Mouse (Mus musculus) heart, embryonic 15.5 days (tissue): ENCODE data around the gene Fam166a. TPM values are rescaled to one million over a fixed set of nuclear protein-coding genes. Genes with fewer than 3 reads are reported as not detected.

Experiments
- ATAC-seq: fragments of 200-750 bp; cut with Nextera tagmentation; replicated peaks from 2 replicates; pipeline ENCODE4 v1.8.0; 2017; ENCODE audit warnings: low read depth, moderate TSS enrichment; ENCODE audit not compliant: insufficient number of reproducible peaks, insufficient read depth, low FRiP score
- H3K27ac ChIP-seq: fragments of 300-500 bp; sonication (generic); 2 replicates; pipeline ENCODE4 v1.5.1; 2015; ENCODE audit warnings: mild to moderate bottlenecking, inconsistent platforms
- H3K27me3 ChIP-seq: fragments of 300-500 bp; sonication (generic); 2 replicates; pipeline ENCODE4 v1.6.1; 2015; ENCODE audit warnings: inconsistent platforms
- H3K36me3 ChIP-seq: fragments of 300-500 bp; sonication (generic); 2 replicates; pipeline ENCODE4 v1.6.1; 2015; ENCODE audit warnings: mild to moderate bottlenecking, inconsistent platforms
- H3K4me1 ChIP-seq: fragments of 300-500 bp; sonication (generic); replicated peaks from 2 replicates; pipeline ENCODE4 v1.6.1; 2015; ENCODE audit warnings: inconsistent platforms
- H3K4me2 ChIP-seq: fragments of 300-500 bp; sonication (generic); 2 replicates; pipeline ENCODE4 v1.6.1; 2015; ENCODE audit warnings: inconsistent platforms, mild to moderate bottlenecking, moderate library complexity
- H3K4me3 ChIP-seq: fragments of 300-500 bp; sonication (generic); 2 replicates; pipeline ENCODE4 v1.5.1; 2015; ENCODE audit warnings: mild to moderate bottlenecking, inconsistent platforms
- H3K9ac ChIP-seq: fragments of 300-500 bp; sonication (generic); 2 replicates; pipeline ENCODE4 v1.6.1; 2015; ENCODE audit warnings: mild to moderate bottlenecking, inconsistent platforms
- H3K9me3 ChIP-seq: fragments of 300-500 bp; sonication (generic); replicated peaks from 2 replicates; pipeline ENCODE4 v1.6.1; 2016; ENCODE audit warnings: inconsistent platforms
- WGBS: fragments of 180-500 bp; shearing (Covaris S2); methylation state at CpG from one replicate; pipeline ENCODE4 v1.1.7; 2015; ENCODE audit warnings: mixed read lengths; 5-methylcytosine and 5-hydroxymethylcytosine counted together
- polyA plus RNA-seq: library from polyadenylated mRNA; unstranded; fragments of >200 nt; fragmentation: Nextera tagmentation; extraction: Ambion mirVana; gene quantifications from 2 replicates; pipeline ENCODE4 v1.2.1, GENCODE M21; 2015

The Fam166a gene
- polyA plus RNA-seq, 1 experiment from 2014 or later: 0.57 TPM

DNA sequence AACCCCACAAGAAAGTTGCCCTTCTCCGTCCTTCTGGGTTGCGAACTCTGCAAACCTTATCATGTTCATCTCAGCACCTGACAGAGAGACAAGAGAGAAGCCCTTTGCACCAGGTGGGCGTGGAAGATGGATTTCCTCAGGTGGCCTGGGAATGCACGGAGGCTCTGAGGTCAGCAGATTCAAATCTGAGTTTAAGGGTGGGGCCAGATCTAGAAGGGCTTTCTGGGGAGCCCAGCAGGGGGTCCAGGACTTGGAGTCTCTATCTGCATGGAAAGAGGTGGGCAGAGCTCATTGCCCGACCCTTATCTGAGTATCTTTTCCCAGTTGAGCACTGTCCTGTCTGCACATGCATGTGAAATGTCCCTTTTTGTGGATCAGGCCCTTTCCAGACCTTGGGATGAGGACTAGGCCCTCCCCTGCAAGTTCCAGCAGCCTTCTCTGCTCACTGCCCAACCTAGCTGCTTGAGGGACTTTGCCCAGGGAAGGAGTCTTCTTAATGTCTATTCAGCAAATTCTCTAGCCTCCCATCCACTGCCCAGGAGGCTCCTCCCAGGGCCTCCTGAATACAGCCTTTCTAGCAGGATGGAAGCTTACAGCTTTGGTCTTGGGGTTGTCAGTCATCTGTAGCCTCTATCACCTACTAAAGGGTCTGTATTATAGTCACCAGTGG lies 16.1 kb downstream of the Fam166a start:
- ATAC-seq: no peak
- Histone ChIP-seq H3K4me1 (no peaks in the 10 kb centered on the region), H3K9ac (no peak overlapping the region), H3K9me3 (no peaks in the 10 kb centered on the region), H3K27me3 (peaks cover 55% of the 10 kb centered on the region), H3K4me3 (no peak overlapping the region), H3K27ac (no peak overlapping the region), H3K4me2 (no peak overlapping the region), H3K36me3 (no peaks in the 10 kb centered on the region)
- WGBS: 47% methylated on average over 5 of the region's 5 CpGs

DNA sequence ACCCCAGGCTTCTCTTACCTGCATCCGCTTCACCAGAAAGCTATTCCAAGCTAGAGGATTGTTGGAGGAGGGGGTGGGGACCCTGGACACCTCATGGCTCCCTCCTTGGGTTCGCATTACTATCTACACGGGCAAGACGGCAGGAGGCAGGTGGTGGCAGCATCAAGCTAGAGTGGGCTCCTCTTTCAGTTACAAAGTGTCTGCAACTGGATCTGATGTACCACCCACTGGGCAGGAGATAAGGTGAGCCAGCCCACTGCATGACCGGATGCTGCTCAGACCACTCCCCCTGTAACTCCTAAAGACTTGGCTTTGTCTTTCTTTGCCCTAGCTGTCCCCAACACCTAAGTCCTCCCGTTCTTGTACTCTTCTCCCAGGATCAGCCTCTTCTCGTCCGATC lies 18.1 kb downstream of the Fam166a start, which contains the start of gene Rnf224:
Gene Rnf224 (minus strand): TSS at position 174 of the 400 bp plus-strand sequence.
- no peak within 1 kb of the TSS for H3K4me2 ChIP-seq
- 22% methylated on average over 8 of the region's 8 CpGs for WGBS
- H3K4me1 ChIP-seq: peaks cover 14% of the 10 kb centered on the region
- no peak within 1 kb of the TSS for H3K9ac ChIP-seq
- no peak for ATAC-seq
- no peak within 1 kb of the TSS for H3K4me3 ChIP-seq
- no peaks in the 10 kb centered on the region for H3K9me3 ChIP-seq
- H3K36me3 ChIP-seq: no peaks in the 10 kb centered on the region
- H3K27me3 ChIP-seq: peaks cover 48% of the 10 kb centered on the region
- no peak within 1 kb of the TSS for H3K27ac ChIP-seq

DNA sequence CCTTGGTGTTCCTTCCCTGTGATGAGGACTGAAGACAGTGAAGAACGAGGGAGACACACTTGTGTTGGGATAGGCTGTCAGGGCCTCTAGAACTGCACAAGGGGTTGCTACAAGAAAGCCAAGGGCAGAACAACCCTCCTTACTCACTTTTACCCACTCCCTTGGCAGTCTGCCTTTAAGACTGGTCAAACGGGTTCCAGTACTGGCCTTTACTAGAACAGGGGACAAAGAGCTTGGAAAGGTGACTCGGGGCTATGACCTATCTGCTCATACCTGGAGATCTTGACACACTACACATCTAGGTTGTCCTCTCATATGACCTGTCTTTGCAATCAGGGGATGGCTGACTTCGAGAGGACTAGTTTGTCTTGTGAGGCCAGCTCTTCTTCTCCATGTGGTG lies 19.0 kb downstream of the Fam166a start:
- Histone ChIP-seq H3K4me2 (no peak overlapping the region), H3K27me3 (peaks cover 52% of the 10 kb centered on the region), H3K27ac (no peak overlapping the region), H3K9ac (no peak overlapping the region), H3K9me3 (no peaks in the 10 kb centered on the region), H3K4me1 (peaks cover 23% of the 10 kb centered on the region), H3K4me3 (no peak overlapping the region), H3K36me3 (no peaks in the 10 kb centered on the region)
- no peak for ATAC-seq
- WGBS: 62% methylated on average over 4 of the region's 4 CpGs

GRCm38 (mm10) chr2:25238106-25238505 lies 19.6 kb downstream of the Fam166a start:
- peaks cover 26% of the 10 kb centered on the region for H3K4me1 ChIP-seq
- H3K4me3 ChIP-seq: no peak overlapping the region
- no peak overlapping the region for H3K27ac ChIP-seq
- H3K4me2 ChIP-seq: no peak overlapping the region
- H3K9ac ChIP-seq: no peak overlapping the region
- no peak for ATAC-seq
- peaks cover 56% of the 10 kb centered on the region for H3K27me3 ChIP-seq
- no peaks in the 10 kb centered on the region for H3K9me3 ChIP-seq
- no peaks in the 10 kb centered on the region for H3K36me3 ChIP-seq

DNA sequence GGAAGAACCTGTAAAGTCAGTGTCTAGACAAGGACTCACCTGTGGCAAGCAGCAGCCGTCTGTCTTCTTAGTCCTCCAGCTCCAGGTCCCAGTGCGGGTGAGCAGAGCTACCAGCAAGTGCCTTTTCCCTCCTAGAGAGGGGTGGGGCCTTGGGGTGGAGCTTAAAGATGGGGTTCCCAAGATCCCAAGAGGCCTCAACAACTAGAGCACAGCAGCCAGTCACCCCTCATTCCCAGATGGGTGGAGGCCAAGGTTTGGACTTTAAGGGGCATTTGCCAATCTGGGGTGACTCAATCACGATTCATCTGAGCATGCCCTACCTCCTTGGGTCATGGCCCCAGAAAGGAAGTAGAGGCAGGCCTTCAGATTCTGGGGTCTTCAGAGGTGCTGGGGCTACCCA lies 21.2 kb downstream of the Fam166a start:
- H3K4me2 ChIP-seq: no peak overlapping the region
- WGBS: 81% methylated on average over 3 of the region's 3 CpGs
- H3K36me3 ChIP-seq: no peaks in the 10 kb centered on the region
- ATAC-seq: no peak
- no peaks in the 10 kb centered on the region for H3K9me3 ChIP-seq
- peaks cover 59% of the 10 kb centered on the region for H3K27me3 ChIP-seq
- H3K4me1 ChIP-seq: peaks cover 26% of the 10 kb centered on the region
- H3K9ac ChIP-seq: no peak overlapping the region
- H3K4me3 ChIP-seq: no peak overlapping the region
- H3K27ac ChIP-seq: no peak overlapping the region

DNA sequence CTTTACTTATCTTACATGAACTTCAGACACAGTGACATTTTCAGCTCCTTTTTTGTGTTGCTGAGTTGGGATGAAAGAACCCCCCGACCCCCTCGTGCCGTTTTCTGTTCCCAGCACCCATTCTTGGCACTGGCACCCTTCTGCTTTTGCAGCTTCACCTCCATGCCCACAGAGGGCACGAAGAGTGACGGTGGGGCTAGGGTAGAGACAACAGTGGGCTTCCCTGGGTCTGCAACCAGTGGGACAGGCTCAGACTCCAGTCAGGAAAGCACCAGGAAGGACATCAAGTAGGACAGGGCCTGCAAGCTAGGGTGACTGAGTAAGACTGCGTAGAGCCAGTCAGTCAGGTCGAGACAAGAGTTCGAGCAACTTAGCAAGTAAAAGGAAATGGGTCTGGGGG lies 21.8 kb downstream of the Fam166a start:
- Histone ChIP-seq H3K4me2 (peak overlapping the region; percentile 94), H3K36me3 (no peaks in the 10 kb centered on the region), H3K9ac (peak overlapping the region; percentile 3; the same call in 1 of the 2 replicates), H3K27me3 (peaks cover 54% of the 10 kb centered on the region), H3K9me3 (no peaks in the 10 kb centered on the region), H3K4me3 (peak overlapping the region; percentile 57), H3K27ac (no peak overlapping the region), H3K4me1 (peaks cover 26% of the 10 kb centered on the region)
- 53% methylated on average over 8 of the region's 8 CpGs for WGBS
- ATAC-seq: no peak; the same call in 1 of the 2 replicates

GRCm38 (mm10) chr2:25240723-25241437 lies 22.3 kb downstream of the Fam166a start:
- Histone ChIP-seq H3K36me3 (no peaks in the 10 kb centered on the region), H3K4me3 (peak overlapping the region; percentile 57), H3K27me3 (peaks cover 49% of the 10 kb centered on the region), H3K4me2 (peak overlapping the region; percentile 94), H3K4me1 (peaks cover 26% of the 10 kb centered on the region), H3K27ac (no peak overlapping the region), H3K9ac (peak overlapping the region; percentile 3), H3K9me3 (no peaks in the 10 kb centered on the region)
- ATAC-seq: peak; percentile 82
- WGBS: 1% methylated on average over 29 of the region's 29 CpGs

GRCm38 (mm10) chr2:25241438-25241775 lies 22.9 kb downstream of the Fam166a start:
- Histone ChIP-seq H3K27me3 (peaks cover 44% of the 10 kb centered on the region), H3K9ac (no peak overlapping the region), H3K4me2 (peak overlapping the region; percentile 94), H3K27ac (no peak overlapping the region), H3K4me3 (peak overlapping the region; percentile 57), H3K9me3 (no peaks in the 10 kb centered on the region), H3K36me3 (no peaks in the 10 kb centered on the region), H3K4me1 (peaks cover 26% of the 10 kb centered on the region)
- no peak for ATAC-seq
- 20% methylated on average over 6 of the region's 6 CpGs for WGBS

DNA sequence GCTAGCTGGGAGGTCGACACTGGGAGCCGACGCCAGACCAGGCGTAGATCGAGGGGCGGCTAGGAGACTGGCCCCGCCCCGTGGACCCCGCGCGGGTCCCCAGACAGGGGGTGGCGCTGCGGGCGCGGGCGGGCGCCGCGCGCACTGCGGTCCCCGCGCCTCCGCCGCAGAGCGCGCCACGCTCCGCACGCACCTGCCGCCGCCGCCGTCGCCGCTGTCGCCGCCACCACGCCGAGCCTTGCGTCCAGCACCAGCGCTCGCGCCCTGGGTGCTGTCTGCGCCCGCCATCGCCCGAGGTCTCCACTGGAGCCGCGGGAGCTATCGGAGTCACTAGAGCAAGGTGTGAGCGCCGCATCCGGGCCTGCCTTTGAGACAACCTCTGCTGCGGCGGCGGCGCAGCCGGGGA lies 23.6 kb downstream of the Fam166a start, which contains the start of the genes Rnf208 and Cysrt1:
Gene Rnf208 (plus strand): TSS at position 155 of the 406 bp plus-strand sequence.
Gene Cysrt1 (minus strand): TSS at position 352 of the 406 bp plus-strand sequence.
- no peaks in the 10 kb centered on the region for H3K36me3 ChIP-seq
- H3K9me3 ChIP-seq: no peaks in the 10 kb centered on the region
- H3K4me1 ChIP-seq: peaks cover 26% of the 10 kb centered on the region
- WGBS: under 1% methylated on average over 51 of the region's 59 CpGs
- no peak within 1 kb of the TSS for H3K27ac ChIP-seq
- H3K4me2 ChIP-seq: peak within 1 kb of the TSS; percentile 94
- peaks cover 42% of the 10 kb centered on the region for H3K27me3 ChIP-seq
- peak within 1 kb of the TSS; percentile 57 for H3K9ac ChIP-seq
- H3K4me3 ChIP-seq: peak within 1 kb of the TSS; percentile 57
- ATAC-seq: no peak

- WGBS: 69% methylated on average over 8 of the region's 8 CpGs
- H3K9me3 ChIP-seq: no peaks in the 10 kb centered on the region
- no peak overlapping the region for H3K27ac ChIP-seq
- H3K4me2 ChIP-seq: no peak overlapping the region
- H3K27me3 ChIP-seq: peaks cover 38% of the 10 kb centered on the region
- peaks cover 26% of the 10 kb centered on the region for H3K4me1 ChIP-seq
- peaks cover 7% of the 10 kb centered on the region; the same call in 1 of the 2 replicates for H3K36me3 ChIP-seq
- no peak overlapping the region for H3K4me3 ChIP-seq
- no peak for ATAC-seq
- no peak overlapping the region for H3K9ac ChIP-seq
Observed at GRCm38 (mm10) chr2:25243342-25243741, 24.8 kb downstream of the Fam166a start.

DNA sequence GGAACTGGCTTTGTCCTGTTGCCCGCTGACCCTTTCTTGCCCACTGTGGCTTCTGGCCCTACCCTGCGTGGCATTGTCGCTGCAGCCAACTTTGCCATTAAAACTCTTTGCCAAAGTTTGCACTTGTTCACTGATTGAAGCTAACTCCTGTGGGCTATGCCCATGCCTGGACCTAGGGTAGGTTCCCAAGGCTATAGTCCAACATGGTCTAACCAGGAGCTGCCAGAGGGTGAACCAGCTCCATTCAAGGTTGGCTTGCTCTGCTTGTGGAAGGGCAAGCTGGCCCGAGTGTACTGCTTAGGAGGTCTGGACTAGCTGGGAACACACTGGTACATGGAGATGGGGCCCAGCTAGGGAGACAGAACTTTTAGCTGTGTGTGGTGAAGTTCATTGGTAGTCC lies 25.6 kb downstream of the Fam166a start:
- H3K4me3 ChIP-seq: no peak overlapping the region
- H3K9me3 ChIP-seq: no peaks in the 10 kb centered on the region
- no peak overlapping the region for H3K9ac ChIP-seq
- H3K27ac ChIP-seq: no peak overlapping the region
- peaks cover 36% of the 10 kb centered on the region for H3K27me3 ChIP-seq
- peaks cover 11% of the 10 kb centered on the region; the same call in 1 of the 2 replicates for H3K36me3 ChIP-seq
- H3K4me2 ChIP-seq: no peak overlapping the region
- 87% methylated on average over 4 of the region's 4 CpGs for WGBS
- H3K4me1 ChIP-seq: peaks cover 26% of the 10 kb centered on the region
- no peak for ATAC-seq
